Mouse (Mus musculus): ENCODE data around the gene Wbp2nl.

DNA sequence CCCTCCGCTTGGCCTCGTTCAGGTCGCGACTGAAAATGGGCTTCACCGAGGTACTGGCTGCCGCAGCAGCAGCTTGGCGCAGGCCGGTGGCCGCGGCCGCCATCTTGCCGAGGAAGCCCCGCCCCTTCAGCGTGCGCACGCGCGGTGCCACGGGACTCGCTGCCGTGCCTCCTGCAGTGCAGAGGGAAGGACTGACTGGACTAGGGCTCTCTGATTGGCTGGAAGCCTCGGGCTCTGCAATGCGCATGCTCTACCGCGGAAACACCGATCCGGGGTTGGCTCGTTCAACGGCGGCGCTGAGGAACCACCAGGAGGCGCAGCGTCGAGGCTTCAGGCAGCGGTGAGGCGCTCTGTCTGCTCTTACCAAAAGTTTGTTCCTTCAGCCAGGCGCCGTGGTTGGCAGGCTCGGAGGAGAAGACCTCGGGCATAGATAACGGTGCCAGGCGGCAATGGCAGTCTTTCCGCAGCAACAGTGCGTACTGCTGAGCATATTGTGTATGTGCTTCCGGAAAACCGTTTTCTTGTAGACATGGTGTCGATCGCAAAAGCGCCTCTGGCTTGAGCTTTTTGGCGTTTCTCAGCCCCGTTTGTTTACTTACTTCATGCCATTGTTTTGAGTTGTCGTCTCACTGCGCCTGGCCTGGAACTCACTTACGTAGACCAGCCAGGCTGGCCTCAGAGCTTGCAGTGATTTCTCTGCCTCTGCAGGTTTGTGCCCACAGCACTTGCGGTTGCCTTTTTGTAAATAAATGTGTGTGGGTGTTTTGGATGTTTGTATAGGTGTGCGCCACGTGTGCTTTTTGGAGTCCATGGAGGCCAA, 55.6 kb downstream of the Wbp2nl start, which contains the start of gene Ndufa6:
- TF ChIP-seq CTCF (conservative IDR thresholded peaks at IDR 0.05; ENCODE audit: low read length) (peak; percentile 59), POU5F1 (IDR thresholded peaks at IDR 0.05; ENCODE audit: borderline replicate concordance, low read length) (no peak)

Data from E14TG2a.4 (cell line).